Mouse (Mus musculus): Measurements from ENCODE around the gene Slc50a1. TPM values are rescaled to one million over a fixed set of nuclear protein-coding genes. Genes with fewer than 3 reads are reported as not detected.
A peak's percentile ranks its signal among the peaks of the same experiment; 100 is the strongest.

The Slc50a1 gene
- polyA plus RNA-seq, 1 experiment = 7.0 TPM

DNA sequence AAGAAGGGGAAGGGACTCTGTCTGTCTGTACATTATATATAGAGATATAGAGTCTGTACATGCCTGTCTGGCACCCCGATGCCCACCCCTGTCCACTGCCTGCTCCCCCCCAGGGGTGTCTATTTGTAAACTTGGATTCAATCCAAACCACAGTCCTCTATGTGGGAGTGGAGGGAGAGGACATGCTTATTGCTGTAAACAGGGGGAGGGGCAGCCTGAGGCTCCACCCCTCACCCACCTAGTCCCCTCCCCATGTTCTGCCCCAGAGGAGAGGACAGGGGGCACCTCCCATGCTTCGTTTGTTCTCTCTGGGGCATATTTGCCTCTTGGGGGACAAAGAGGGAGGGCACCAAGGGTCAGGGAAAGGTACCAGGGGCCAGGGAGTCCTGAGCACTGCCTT is 44.4 kb upstream of the Slc50a1 start:
- TF ChIP-seq FLI1 (IDR thresholded peaks at IDR 0.05; ENCODE audit: low read length) = no peak
- no peak for TF ChIP-seq GATA1 (IDR thresholded peaks at IDR 0.05; ENCODE audit: borderline replicate concordance, low read length)
- H3K36me3 ChIP-seq (replicated peaks; ENCODE audit: low read length) = no peaks in the 10 kb centered on the region
- H3K4me3 ChIP-seq (replicated peaks) = no peak overlapping the region
- H3K4me1 ChIP-seq = peaks cover 37% of the 10 kb centered on the region
- peaks cover 20% of the 10 kb centered on the region for H3K9me3 ChIP-seq
- H3K27me3 ChIP-seq (replicated peaks) = peaks cover 81% of the 10 kb centered on the region

DNA sequence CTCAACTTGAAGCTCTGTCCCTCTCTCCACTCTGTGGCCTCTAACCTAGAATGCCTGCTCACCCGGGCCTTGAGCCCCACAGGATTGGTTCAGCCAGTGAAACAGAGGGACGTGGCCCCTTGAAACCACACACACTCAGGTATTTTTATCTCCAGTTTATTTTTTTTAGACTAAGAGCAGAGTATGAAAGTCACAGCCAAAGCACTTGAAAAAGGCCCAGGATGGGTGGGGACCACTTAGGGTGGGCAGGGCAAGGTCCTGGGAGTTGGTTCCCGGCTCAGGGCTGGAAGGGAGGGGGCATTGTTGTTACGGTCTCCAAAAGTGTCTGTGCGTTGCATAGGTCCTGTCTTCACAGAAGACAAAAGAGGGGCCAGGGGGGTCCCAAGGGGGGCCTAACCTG is 44.0 kb upstream of the Slc50a1 start:
- H3K36me3 ChIP-seq (replicated peaks; ENCODE audit: low read length) = no peaks in the 10 kb centered on the region
- H3K4me1 ChIP-seq = peaks cover 32% of the 10 kb centered on the region
- H3K9me3 ChIP-seq = peaks cover 20% of the 10 kb centered on the region
- H3K4me3 ChIP-seq (replicated peaks) = no peak overlapping the region
- no peak for TF ChIP-seq GATA1 (IDR thresholded peaks at IDR 0.05; ENCODE audit: borderline replicate concordance, low read length)
- no peak for TF ChIP-seq FLI1 (IDR thresholded peaks at IDR 0.05; ENCODE audit: low read length)
- peaks cover 80% of the 10 kb centered on the region for H3K27me3 ChIP-seq (replicated peaks)

- TF ChIP-seq FLI1 (IDR thresholded peaks at IDR 0.05; ENCODE audit: low read length) = no peak
- Histone ChIP-seq H3K27me3 (replicated peaks) (peaks cover 65% of the 10 kb centered on the region), H3K36me3 (replicated peaks; ENCODE audit: low read length) (no peaks in the 10 kb centered on the region), H3K9me3 (peaks cover 20% of the 10 kb centered on the region), H3K4me3 (replicated peaks) (no peak overlapping the region), H3K4me1 (no peaks in the 10 kb centered on the region)
Measured at GRCm38 (mm10) chr3:89308089-89308488, 37.7 kb upstream of the Slc50a1 start.

DNA sequence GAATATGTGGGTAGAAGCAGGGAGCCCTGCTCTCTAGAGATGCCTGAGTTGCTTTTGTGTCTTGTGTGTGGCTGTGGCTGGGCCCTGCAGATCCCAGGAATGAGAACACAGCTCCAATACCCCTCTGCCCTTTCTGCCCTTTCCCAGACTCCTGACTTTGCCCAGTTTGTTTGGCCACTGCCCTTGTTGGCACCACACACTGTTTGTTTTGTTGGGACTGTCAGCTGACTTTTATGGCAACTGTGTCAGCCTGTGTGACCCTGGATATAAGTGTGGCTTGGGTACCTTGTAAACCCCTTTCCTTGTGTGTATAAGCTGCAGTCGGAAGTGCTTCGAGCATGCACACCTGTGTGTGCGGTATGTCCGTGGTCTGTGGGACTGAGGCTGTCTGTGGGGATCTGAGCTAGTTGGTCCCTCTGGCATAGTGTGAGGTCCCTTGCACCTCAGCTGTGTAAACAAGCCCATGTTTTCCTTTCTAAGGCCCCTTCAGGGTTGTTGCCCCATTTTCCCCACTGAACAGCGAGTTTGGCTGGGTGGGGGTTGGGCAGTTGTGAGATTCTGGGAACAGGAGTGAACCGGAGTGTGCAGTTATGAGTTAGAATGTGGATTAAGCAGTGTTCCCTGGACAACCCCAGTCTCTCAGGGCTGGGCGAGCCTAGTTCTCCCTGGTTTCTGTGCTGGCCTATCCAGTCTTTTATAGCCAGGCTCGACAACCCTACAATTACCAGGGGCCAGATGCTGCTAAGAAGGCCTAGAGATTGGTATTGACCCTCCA is 35.4 kb upstream of the Slc50a1 start:
- H3K27me3 ChIP-seq (replicated peaks) = peaks cover 60% of the 10 kb centered on the region
- H3K9me3 ChIP-seq = peaks cover 1% of the 10 kb centered on the region
- no peaks in the 10 kb centered on the region for H3K4me1 ChIP-seq
- no peak overlapping the region for H3K4me3 ChIP-seq (replicated peaks)
- TF ChIP-seq GATA1 (IDR thresholded peaks at IDR 0.05; ENCODE audit: borderline replicate concordance, low read length) (no peak), FLI1 (IDR thresholded peaks at IDR 0.05; ENCODE audit: low read length) (no peak)
- no peaks in the 10 kb centered on the region for H3K36me3 ChIP-seq (replicated peaks; ENCODE audit: low read length)

- Histone ChIP-seq H3K9me3 (no peaks in the 10 kb centered on the region), H3K4me3 (replicated peaks) (no peak overlapping the region), H3K4me1 (peaks cover 3% of the 10 kb centered on the region), H3K27me3 (replicated peaks) (peaks cover 61% of the 10 kb centered on the region), H3K36me3 (replicated peaks; ENCODE audit: low read length) (no peaks in the 10 kb centered on the region)
- TF ChIP-seq GATA1 (IDR thresholded peaks at IDR 0.05; ENCODE audit: borderline replicate concordance, low read length) = no peak
- no peak for TF ChIP-seq FLI1 (IDR thresholded peaks at IDR 0.05; ENCODE audit: low read length)
Measured at GRCm38 (mm10) chr3:89305105-89305504, 34.7 kb upstream of the Slc50a1 start.

GRCm38 (mm10) chr3:89304440-89304839 is 34.1 kb upstream of the Slc50a1 start:
- Histone ChIP-seq H3K4me1 (peaks cover 10% of the 10 kb centered on the region), H3K9me3 (no peaks in the 10 kb centered on the region), H3K27me3 (replicated peaks) (peaks cover 62% of the 10 kb centered on the region), H3K36me3 (replicated peaks; ENCODE audit: low read length) (no peaks in the 10 kb centered on the region), H3K4me3 (replicated peaks) (no peak overlapping the region)
- TF ChIP-seq FLI1 (IDR thresholded peaks at IDR 0.05; ENCODE audit: low read length) (no peak), GATA1 (IDR thresholded peaks at IDR 0.05; ENCODE audit: borderline replicate concordance, low read length) (no peak)

GRCm38 (mm10) chr3:89300514-89300913 is 30.1 kb upstream of the Slc50a1 start:
- H3K4me1 ChIP-seq = peaks cover 29% of the 10 kb centered on the region
- no peaks in the 10 kb centered on the region for H3K9me3 ChIP-seq
- H3K36me3 ChIP-seq (replicated peaks; ENCODE audit: low read length) = no peaks in the 10 kb centered on the region
- TF ChIP-seq FLI1 (IDR thresholded peaks at IDR 0.05; ENCODE audit: low read length) (no peak), GATA1 (IDR thresholded peaks at IDR 0.05; ENCODE audit: borderline replicate concordance, low read length) (no peak)
- H3K27me3 ChIP-seq (replicated peaks) = peaks cover 55% of the 10 kb centered on the region
- no peak overlapping the region for H3K4me3 ChIP-seq (replicated peaks)

DNA sequence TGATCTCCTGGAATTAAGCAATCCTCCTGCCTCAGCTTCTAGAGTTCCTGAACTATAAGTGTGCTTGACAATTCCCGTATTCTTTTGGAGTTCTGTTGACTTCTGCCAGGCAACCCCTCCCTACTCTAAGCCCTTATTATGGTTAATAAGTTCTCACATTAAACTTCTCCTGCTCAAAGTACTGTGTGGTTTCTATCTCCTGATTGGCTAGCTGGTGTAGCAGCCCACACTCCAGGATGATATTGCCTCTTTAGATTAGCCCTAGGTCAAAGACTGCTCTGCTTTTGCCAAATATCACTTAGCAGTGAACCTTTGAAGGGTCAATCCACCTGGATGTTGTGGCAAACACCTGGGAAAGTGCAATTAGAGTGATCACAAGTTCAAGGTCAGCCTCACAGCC is 29.7 kb upstream of the Slc50a1 start:
- Histone ChIP-seq H3K27me3 (replicated peaks) (peaks cover 51% of the 10 kb centered on the region), H3K4me3 (replicated peaks) (peak overlapping the region; percentile 84), H3K9me3 (no peaks in the 10 kb centered on the region), H3K4me1 (peaks cover 29% of the 10 kb centered on the region), H3K36me3 (replicated peaks; ENCODE audit: low read length) (no peaks in the 10 kb centered on the region)
- TF ChIP-seq GATA1 (IDR thresholded peaks at IDR 0.05; ENCODE audit: borderline replicate concordance, low read length) = no peak
- TF ChIP-seq FLI1 (IDR thresholded peaks at IDR 0.05; ENCODE audit: low read length) = no peak

DNA sequence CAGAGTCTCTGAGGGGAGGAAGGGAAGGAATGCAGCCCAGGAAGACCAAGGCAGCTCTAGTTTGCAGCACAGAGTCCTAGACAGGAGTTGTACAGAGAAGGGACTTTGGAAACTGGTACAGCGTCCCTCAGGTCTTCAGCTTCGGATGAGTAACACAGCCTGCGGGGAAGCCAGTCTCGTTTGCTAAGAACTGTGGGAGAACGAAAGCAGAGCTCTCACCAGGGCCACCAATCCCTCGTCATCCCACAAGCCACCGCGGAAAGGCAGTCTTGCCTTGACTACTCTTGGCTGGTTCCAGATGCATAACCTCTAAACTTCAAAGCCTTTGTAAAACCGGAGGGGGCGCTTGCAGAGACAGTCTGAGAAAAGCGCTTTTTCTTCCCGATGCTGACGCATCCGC is 29.1 kb upstream of the Slc50a1 start:
- Histone ChIP-seq H3K36me3 (replicated peaks; ENCODE audit: low read length) (no peaks in the 10 kb centered on the region), H3K9me3 (no peaks in the 10 kb centered on the region), H3K27me3 (replicated peaks) (peaks cover 45% of the 10 kb centered on the region), H3K4me3 (replicated peaks) (peak overlapping the region; percentile 84), H3K4me1 (peaks cover 29% of the 10 kb centered on the region)
- TF ChIP-seq FLI1 (IDR thresholded peaks at IDR 0.05; ENCODE audit: low read length) = no peak
- TF ChIP-seq GATA1 (IDR thresholded peaks at IDR 0.05; ENCODE audit: borderline replicate concordance, low read length) = no peak

DNA sequence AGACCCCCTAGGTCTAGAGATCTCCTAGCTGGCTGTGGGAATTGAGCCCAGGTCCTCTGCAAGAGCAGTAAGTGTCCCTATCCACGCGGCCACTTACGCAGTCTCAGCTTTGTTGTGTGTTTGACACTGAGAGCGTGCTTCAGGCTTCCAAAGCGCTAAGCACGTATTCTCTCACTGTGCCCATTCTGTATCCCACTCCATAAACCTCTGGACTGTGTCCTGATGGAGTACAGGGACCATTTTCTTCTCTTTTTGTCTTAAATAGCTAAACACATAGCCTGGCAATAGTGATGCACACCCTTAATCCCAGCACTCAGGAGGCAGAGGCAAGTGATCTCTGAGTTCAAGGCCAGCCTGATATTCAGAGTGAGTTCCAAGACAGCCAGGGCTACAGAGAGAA is 28.5 kb upstream of the Slc50a1 start:
- no peak for TF ChIP-seq FLI1 (IDR thresholded peaks at IDR 0.05; ENCODE audit: low read length)
- TF ChIP-seq GATA1 (IDR thresholded peaks at IDR 0.05; ENCODE audit: borderline replicate concordance, low read length) = no peak
- Histone ChIP-seq H3K27me3 (replicated peaks) (peaks cover 46% of the 10 kb centered on the region), H3K4me1 (peaks cover 29% of the 10 kb centered on the region), H3K9me3 (no peaks in the 10 kb centered on the region), H3K36me3 (replicated peaks; ENCODE audit: low read length) (no peaks in the 10 kb centered on the region), H3K4me3 (replicated peaks) (no peak overlapping the region)
